Mouse (Mus musculus) spleen, adult 2 months (tissue): ENCODE data around the gene Hps5. TPM values are rescaled to one million over a fixed set of nuclear protein-coding genes. Genes with fewer than 3 reads are reported as not detected.

ENCODE experiments used
- DNase-seq, 2 experiments: peaks; one replicate each; pipeline versions ENCODE4 v3.0.0 to v3.0.0-alpha.2; 2012 to 2021; ENCODE audit warnings: low spot score in 2 of 2, low read depth in 1 of 2
- H3K27ac ChIP-seq: fragments of 200-500 bp; 2 replicates; pipeline ENCODE4 v1.5.1; 2012; ENCODE audit warnings: low read length, inconsistent platforms; ENCODE audit not compliant: insufficient read depth
- H3K27me3 ChIP-seq: fragments of 200-500 bp; 2 replicates; pipeline ENCODE4 v1.6.1; 2012; ENCODE audit warnings: mild to moderate bottlenecking, moderate library complexity, low read length, inconsistent platforms; ENCODE audit not compliant: control insufficient read depth, insufficient read depth
- H3K36me3 ChIP-seq: fragments of 200-500 bp; 2 replicates; pipeline ENCODE4 v1.6.1; 2012; ENCODE audit warnings: mild to moderate bottlenecking, low read length, inconsistent platforms; ENCODE audit not compliant: control insufficient read depth, insufficient read depth
- H3K4me1 ChIP-seq: fragments of 200-500 bp; 2 replicates; pipeline ENCODE4 v1.6.1; 2011; ENCODE audit warnings: inconsistent platforms; ENCODE audit not compliant: control insufficient read depth, insufficient read depth, insufficient read length
- H3K4me3 ChIP-seq: fragments of 200-500 bp; 2 replicates; pipeline ENCODE4 v1.5.1; 2011; ENCODE audit warnings: mild to moderate bottlenecking, inconsistent platforms; ENCODE audit not compliant: insufficient read depth, insufficient read length; ENCODE audit errors: extremely low read depth
- CTCF ChIP-seq: fragments of 200-500 bp; IDR thresholded peaks from 2 replicates; pipeline ENCODE4 v1.5.1; 2011; ENCODE audit warnings: mild to moderate bottlenecking, inconsistent platforms; ENCODE audit not compliant: insufficient read depth, insufficient read length, insufficient replicate concordance; ENCODE audit errors: extremely low read depth
- POLR2A ChIP-seq: fragments of 200-500 bp; IDR thresholded peaks from 2 replicates; pipeline ENCODE4 v1.6.1; 2011; ENCODE audit warnings: low read depth, low read length, inconsistent platforms
- WGBS: fragments of 180-500 bp; shearing (Covaris S2); methylation state at CpG from one replicate; pipeline ENCODE4 v1.1.7; 2018; 5-methylcytosine and 5-hydroxymethylcytosine counted together
- polyA plus RNA-seq: library from polyadenylated mRNA; depleted of rRNA; stranded (reverse); fragments of >200 nt; gene quantifications from 2 replicates; pipeline ENCODE4 v1.2.3, GENCODE M21; 2012; rRNA removed

Hps5 gene
- polyA plus RNA-seq, 1 experiment: 20.3 TPM

- no peaks in the 10 kb centered on the region; the same call in 1 of the 2 replicates for H3K27me3 ChIP-seq
- peaks cover 5% of the 10 kb centered on the region; the same call in 1 of the 2 replicates for H3K4me1 ChIP-seq
- no peak overlapping the region for H3K4me3 ChIP-seq
- H3K36me3 ChIP-seq: no peaks in the 10 kb centered on the region
- 71% methylated on average over 9 of the region's 9 CpGs for WGBS
- no peak overlapping the region for H3K27ac ChIP-seq
- no peak for DNase-seq
- TF ChIP-seq POLR2A (no peak), CTCF (no peak)
Observed at GRCm38 (mm10) chr7:46720460-46720859, 75.4 kb downstream of the Hps5 start.

- no peak overlapping the region for H3K27ac ChIP-seq
- H3K27me3 ChIP-seq: no peaks in the 10 kb centered on the region; the same call in 1 of the 2 replicates
- no peak overlapping the region for H3K4me3 ChIP-seq
- peaks cover 5% of the 10 kb centered on the region; the same call in 1 of the 2 replicates for H3K4me1 ChIP-seq
- WGBS: 76% methylated on average over 7 of the region's 7 CpGs
- TF ChIP-seq POLR2A: no peak
- no peak for TF ChIP-seq CTCF
- DNase-seq: no peak
- H3K36me3 ChIP-seq: no peaks in the 10 kb centered on the region
Observed at GRCm38 (mm10) chr7:46719526-46719925, 76.3 kb downstream of the Hps5 start.

GRCm38 (mm10) chr7:46718591-46719270, 77.1 kb downstream of the Hps5 start:
- Histone ChIP-seq H3K4me3 (no peak overlapping the region), H3K36me3 (no peaks in the 10 kb centered on the region), H3K27me3 (no peaks in the 10 kb centered on the region; the same call in 1 of the 2 replicates), H3K27ac (no peak overlapping the region), H3K4me1 (no peaks in the 10 kb centered on the region)
- no peak for DNase-seq
- 79% methylated on average over 7 of the region's 7 CpGs for WGBS
- TF ChIP-seq CTCF (no peak), POLR2A (no peak)

- DNase-seq: no peak
- WGBS: 15% methylated on average over 5 of the region's 5 CpGs
- Histone ChIP-seq H3K4me3 (no peak overlapping the region), H3K36me3 (no peaks in the 10 kb centered on the region), H3K27me3 (no peaks in the 10 kb centered on the region), H3K4me1 (peaks cover 6% of the 10 kb centered on the region; the same call in 1 of the 2 replicates), H3K27ac (no peak overlapping the region)
- TF ChIP-seq CTCF: no peak
- no peak for TF ChIP-seq POLR2A
Observed at GRCm38 (mm10) chr7:46716897-46717296, 79.0 kb downstream of the Hps5 start.

GRCm38 (mm10) chr7:46715600-46715999, 80.3 kb downstream of the Hps5 start, which contains the start of gene Saa3:
Gene Saa3 (minus strand): TSS chr7:46715700.
- TF ChIP-seq POLR2A: no peak
- no peak for TF ChIP-seq CTCF
- WGBS: 87% methylated on average over 5 of the region's 5 CpGs

GRCm38 (mm10) chr7:46714518-46714917, 81.3 kb downstream of the Hps5 start:
- WGBS: 32% methylated on average over 6 of the region's 6 CpGs
- Histone ChIP-seq H3K36me3 (no peaks in the 10 kb centered on the region), H3K27ac (no peak overlapping the region), H3K4me1 (peaks cover 8% of the 10 kb centered on the region; the same call in 1 of the 2 replicates), H3K4me3 (no peak overlapping the region), H3K27me3 (no peaks in the 10 kb centered on the region)
- DNase-seq: peak; percentile 50 to 66
- TF ChIP-seq CTCF (peak; percentile 68; the same call in 1 of the 2 replicates), POLR2A (no peak)

More at GRCm38 (mm10) chr7:46715600-46715999, 80.3 kb downstream of the Hps5 start, which contains the start of gene Saa3:
- H3K36me3 ChIP-seq: no peaks in the 10 kb centered on the region
- DNase-seq: no peak
- no peak within 1 kb of the TSS for H3K4me3 ChIP-seq
- peaks cover 6% of the 10 kb centered on the region; the same call in 1 of the 2 replicates for H3K4me1 ChIP-seq
- no peak within 1 kb of the TSS for H3K27ac ChIP-seq
- H3K27me3 ChIP-seq: no peaks in the 10 kb centered on the region

- whole genome bisulfite sequencing: 4% methylated on average over 6 of the region's 6 CpGs
- DNase-seq: peak; percentile 20 to 35
Observed at GRCm38 (mm10) chr7:46712250-46712649, 83.6 kb downstream of the Hps5 start.

More at GRCm38 (mm10) chr7:46712250-46712649, 83.6 kb downstream of the Hps5 start:
- TF ChIP-seq POLR2A (no peak), CTCF (no peak)
- Histone ChIP-seq H3K4me3 (no peak overlapping the region), H3K4me1 (peaks cover 8% of the 10 kb centered on the region; the same call in 1 of the 2 replicates), H3K27ac (peak overlapping the region; percentile 63), H3K36me3 (0 out of 2 replicates have a peak, but pooled peaks cover 1% of the 10 kb centered on the region), H3K27me3 (no peaks in the 10 kb centered on the region)

Other genes with a start within 250 kb of the Hps5 start
- gene Sergef, start 156.3 kb downstream of the Hps5 start, polyA plus RNA-seq: 7.4 and 11.3 TPM in 2 replicates
- gene Tph1, start 123.5 kb downstream of the Hps5 start, polyA plus RNA-seq: not detected in 2 replicates
- gene Saal1, start 85.4 kb downstream of the Hps5 start, polyA plus RNA-seq: 5.0 and 5.8 TPM in 2 replicates
- gene Saa3, start 80.4 kb downstream of the Hps5 start, polyA plus RNA-seq: 0.21 and 0.33 TPM in 2 replicates
- not detected in 2 replicates for gene Saa4, start 63.5 kb downstream of the Hps5 start, polyA plus RNA-seq
- not detected in 2 replicates for gene Saa1, start 53.1 kb downstream of the Hps5 start, polyA plus RNA-seq
- gene Saa2, start 44.3 kb downstream of the Hps5 start, polyA plus RNA-seq: not detected in 2 replicates
- gene Gtf2h1, start within 50 bp of the Hps5 start, polyA plus RNA-seq: 4.7 and 5.4 TPM in 2 replicates
- 165 and 196 TPM in 2 replicates for gene Ldha, start 45.4 kb upstream of the Hps5 start, polyA plus RNA-seq
- gene Ldhc, start 65.1 kb upstream of the Hps5 start, polyA plus RNA-seq: 0.09 TPM in 1 of 2 replicates, not detected in the other
- 33.3 and 39.3 TPM in 2 replicates for gene Tsg101, start 123.9 kb upstream of the Hps5 start, polyA plus RNA-seq
- 1.00 and 1.3 TPM in 2 replicates for gene Uevld, start 162.5 kb upstream of the Hps5 start, polyA plus RNA-seq
- gene Gm9999, start 187.5 kb upstream of the Hps5 start, polyA plus RNA-seq: not detected in 2 replicates
- 3.8 and 4.9 TPM in 2 replicates for gene Spty2d1, start 212.3 kb upstream of the Hps5 start, polyA plus RNA-seq